Comparison of ENCODE assay signal across 24 mouse cellular contexts in genomic region chr13:42071011-42071410, GRCm38 (mm10). TPM values are rescaled to one million over a fixed set of nuclear protein-coding genes. Genes with fewer than 3 reads are reported as not detected.
DNase-seq lines count a peak whose midpoint lies in the region; ATAC-seq and TF ChIP-seq lines count a peak whose summit lies in the region.
"Had no signal": no experiment of that assay in that cellular context is flagged by ENCODE, and none has a peak within 500 bp of the region (broad histone marks: within the 10 kb centered on the region; RNA-seq: fewer than 3 reads in every experiment).

No protein-coding gene starts in this region.

- H3K27me3 ChIP-seq in CH12.LX (replicated peaks) (no peaks in the 10 kb centered on the region), MEL (ENCODE audit: control insufficient read depth in 1 of 2, insufficient read depth in 2 of 2, low read length in 2 of 2) (no peaks in the 10 kb centered on the region)
- H3K27me3 ChIP-seq in megakaryocyte, embryonic 14.5 days (replicated peaks), result no peaks in the 10 kb centered on the region
- H3K27me3 ChIP-seq in kidney, adult 2 months (replicated peaks; ENCODE audit: control insufficient read depth, insufficient read depth, low read length), result no peaks in the 10 kb centered on the region
- H3K27me3 ChIP-seq: embryonic facial prominence, embryonic 13.5 days; embryonic facial prominence, embryonic 15.5 days; forebrain, embryonic 13.5 days; forebrain, embryonic 15.5 days had no signal

- WGBS in kidney, adult 2 months, result 85% methylated on average over 6 of the region's 6 CpGs

- in situ Hi-C loops in CH12.LX (cut with MboI; ENCODE audit: low pct_ligation_motif_present, low pct_unique_long_range_greater_than_20kb, low sequenced_read_pairs), result no loop called here

- no peak for TF ChIP-seq POLR2A in CH12.LX (IDR thresholded peaks at IDR 0.05; ENCODE audit: low read depth, low read length)
- no peak for TF ChIP-seq POLR2A in MEL (IDR thresholded peaks at IDR 0.05; ENCODE audit: control insufficient read depth in 1 of 2, insufficient read depth in 1 of 2, low read depth in 1 of 2, low read length in 2 of 2, poor library complexity in 1 of 2)
- no peak for TF ChIP-seq POLR2A in kidney, adult 2 months (IDR thresholded peaks at IDR 0.05; ENCODE audit: low read depth, low read length)

- dilution Hi-C loops in CH12.LX (cut with MboI; ENCODE audit: extremely low pct_ligation_motif_present, extremely low pct_unique_long_range_greater_than_20kb, low sequenced_read_pairs), result no loop called here

- TF ChIP-seq RAD21 in CH12.LX (IDR thresholded peaks at IDR 0.05; ENCODE audit: low read depth, low read length), result no peak
- TF ChIP-seq RAD21 in MEL (IDR thresholded peaks at IDR 0.05; ENCODE audit: low read depth, low read length), result no peak

- H3K79me2 ChIP-seq in CH12.LX (replicated peaks; ENCODE audit: control insufficient read depth, extremely low read depth, insufficient read depth, poor library complexity, severe bottlenecking) (peaks cover 90% of the 10 kb centered on the region), MEL (ENCODE audit: control insufficient read depth, insufficient read depth, low read length, poor library complexity) (peaks cover 2% of the 10 kb centered on the region; the same call in 1 of the 2 replicates)

- intact Hi-C loops in gastrocnemius, postnatal 14 days (cut with DNase I; ENCODE audit: low total_unique reads), result no loop called here

- H3K27ac ChIP-seq in CH12.LX (ENCODE audit: insufficient read depth, low read depth) (no peak overlapping the region), MEL (ENCODE audit: control insufficient read depth, low read depth, low read length) (no peak overlapping the region)
- no peak overlapping the region for H3K27ac ChIP-seq in kidney, adult 2 months (ENCODE audit: insufficient read depth, low read depth, low read length)
- H3K27ac ChIP-seq: embryonic facial prominence, embryonic 13.5 days; embryonic facial prominence, embryonic 15.5 days; forebrain, embryonic 13.5 days; forebrain, embryonic 15.5 days had no signal

- H3K4me1 ChIP-seq in CH12.LX (ENCODE audit: control insufficient read depth in 1 of 2, insufficient read depth in 2 of 2) (peaks cover 27 to 79% of the 10 kb centered on the region in 2 experiments), MEL (ENCODE audit: control insufficient read depth in 1 of 2, insufficient read depth in 2 of 2, low read length in 2 of 2) (peaks cover 0 to 9% of the 10 kb centered on the region in 2 experiments; a peak in 3 of 4 replicates)
- peaks cover 98% of the 10 kb centered on the region for H3K4me1 ChIP-seq in megakaryocyte, embryonic 14.5 days
- peaks cover 5% of the 10 kb centered on the region; the same call in 1 of the 2 replicates for H3K4me1 ChIP-seq in kidney, adult 2 months (ENCODE audit: control insufficient read depth, insufficient read depth, low read length)
- H3K4me1 ChIP-seq: embryonic facial prominence, embryonic 15.5 days; forebrain, embryonic 13.5 days had no signal

- DNase-seq in CH12.LX (ENCODE audit: extremely low read depth) (no peak), MEL (ENCODE audit: low read depth, low spot score) (peak; percentile 27)
- DNase-seq in kidney, adult 2 months, result no peak
- DNase-seq in gastrocnemius, postnatal 14 days, result no peak
- DNase-seq in cerebellum, postnatal 25 days, result no peak
- DNase-seq in spleen, adult 18-20 months, result no peak
- DNase-seq: adrenal gland, adult 2 months; adrenal gland, postnatal 10 days; adrenal gland, postnatal 25 days; cerebellum, adult 11 months; cerebellum, adult 18-20 months; cerebellum, adult 8-10 months; cerebellum, adult 9-11 months; cerebellum, postnatal 14 days; embryo, embryonic 11 days; forebrain, postnatal 0 days had no signal

- no peak overlapping the region for H3K4me2 ChIP-seq in CH12.LX (ENCODE audit: insufficient read depth, low read depth, poor library complexity, severe bottlenecking)
- H3K4me2 ChIP-seq: embryonic facial prominence, embryonic 13.5 days; embryonic facial prominence, embryonic 15.5 days; forebrain, embryonic 13.5 days; forebrain, embryonic 15.5 days had no signal

- H3K9ac ChIP-seq in CH12.LX (ENCODE audit: insufficient read depth, low read depth) (no peak overlapping the region), MEL (ENCODE audit: control insufficient read depth, low read depth, low read length, poor library complexity, severe bottlenecking) (no peak overlapping the region)
- H3K9ac ChIP-seq: embryonic facial prominence, embryonic 13.5 days; embryonic facial prominence, embryonic 15.5 days; forebrain, embryonic 13.5 days; forebrain, embryonic 15.5 days; forebrain, postnatal 0 days had no signal

- peak; percentile 41 for ATAC-seq in granulocyte monocyte progenitor cell, adult 5-6 weeks (replicated peaks; ENCODE audit: poor library complexity, severe bottlenecking)
- ATAC-seq: forebrain, embryonic 13.5 days; forebrain, embryonic 15.5 days; forebrain, postnatal 0 days had no signal

- TF ChIP-seq EP300 in CH12.LX (IDR thresholded peaks at IDR 0.05; ENCODE audit: low read length) (no peak), MEL (IDR thresholded peaks at IDR 0.05; ENCODE audit: low read depth in 1 of 2, low read length in 2 of 2) (no peak)

- H3K36me3 ChIP-seq in CH12.LX (replicated peaks in 1 of 2; ENCODE audit: control insufficient read depth in 1 of 2, insufficient read depth in 1 of 2, low read length in 1 of 2) (peaks cover 79 to 95% of the 10 kb centered on the region in 2 experiments), MEL (ENCODE audit: control insufficient read depth in 1 of 2, insufficient read depth in 2 of 2, low read length in 2 of 2) (peaks cover 0 to 7% of the 10 kb centered on the region in 2 experiments; a peak in 2 of 4 replicates)
- H3K36me3 ChIP-seq in megakaryocyte, embryonic 14.5 days (replicated peaks; ENCODE audit: low read length), result peaks cover 77% of the 10 kb centered on the region
- H3K36me3 ChIP-seq in kidney, adult 2 months (ENCODE audit: control insufficient read depth, insufficient read depth, low read length), result no peaks in the 10 kb centered on the region
- H3K36me3 ChIP-seq: embryonic facial prominence, embryonic 15.5 days; forebrain, embryonic 15.5 days had no signal

- TF ChIP-seq CTCF in CH12.LX (conservative IDR thresholded peaks at IDR 0.05 in 1 of 2, IDR thresholded peaks at IDR 0.05 in 1 of 2; ENCODE audit: low read depth in 2 of 2, low read length in 2 of 2) (no peak), MEL (IDR thresholded peaks at IDR 0.05 in 2 of 3, conservative IDR thresholded peaks at IDR 0.05 in 1 of 3; ENCODE audit: control insufficient read depth in 1 of 3, insufficient read depth in 1 of 3, low read depth in 2 of 3, low read length in 3 of 3, poor library complexity in 1 of 3, severe bottlenecking in 1 of 3) (no peak)
- TF ChIP-seq CTCF in kidney, adult 2 months (conservative IDR thresholded peaks at IDR 0.05; ENCODE audit: insufficient read depth, insufficient read length, low read depth, low read length), result no peak

- H3K4me3 ChIP-seq in CH12.LX (replicated peaks in 1 of 3; ENCODE audit: low read depth in 2 of 3, low read length in 2 of 3, poor library complexity in 1 of 3) (no peak overlapping the region), MEL (ENCODE audit: control insufficient read depth in 1 of 2, insufficient read depth in 1 of 2, low read depth in 2 of 2, low read length in 2 of 2) (no peak overlapping the region)
- peak overlapping the region; percentile 70 for H3K4me3 ChIP-seq in megakaryocyte, embryonic 14.5 days (replicated peaks)
- H3K4me3 ChIP-seq in kidney, adult 2 months (ENCODE audit: insufficient read depth, low read depth, low read length), result no peak overlapping the region
- H3K4me3 ChIP-seq: embryonic facial prominence, embryonic 13.5 days; embryonic facial prominence, embryonic 15.5 days; erythroblast, embryonic 14.5 days; forebrain, embryonic 13.5 days; forebrain, embryonic 15.5 days had no signal

- H3K9me3 ChIP-seq in CH12.LX (replicated peaks; ENCODE audit: low read length), result no peaks in the 10 kb centered on the region
- H3K9me3 ChIP-seq in MEL (replicated peaks; ENCODE audit: insufficient read depth, low read length), result no peaks in the 10 kb centered on the region
- H3K9me3 ChIP-seq in megakaryocyte, embryonic 14.5 days, result no peaks in the 10 kb centered on the region
- H3K9me3 ChIP-seq: embryonic facial prominence, embryonic 13.5 days; embryonic facial prominence, embryonic 15.5 days; forebrain, embryonic 13.5 days; forebrain, embryonic 15.5 days; G1E had no signal

TF ChIP-seq in CH12.LX, 34 proteins besides CTCF, POLR2A, EP300 and RAD21:
- TF ChIP-seq BHLHE40 (IDR thresholded peaks at IDR 0.05; ENCODE audit: low read depth, low read length) (peak; percentile 46; the same call in 1 of the 2 replicates), KAT2A (IDR thresholded peaks at IDR 0.05; ENCODE audit: insufficient replicate concordance, low read length) (no peak)

TF ChIP-seq in MEL, 35 proteins besides CTCF, POLR2A, EP300 and RAD21 (continues in another document):
- no peak for TF ChIP-seq MYC (IDR thresholded peaks at IDR 0.05; ENCODE audit: low read depth, low read length)
- no peak for TF ChIP-seq MEF2A (IDR thresholded peaks at IDR 0.05; ENCODE audit: extremely low read depth, insufficient replicate concordance, low read depth, low read length, poor library complexity, severe bottlenecking)
- no peak for TF ChIP-seq MAZ (IDR thresholded peaks at IDR 0.05; ENCODE audit: low read depth, low read length)
- no peak for TF ChIP-seq HCFC1 (IDR thresholded peaks at IDR 0.05; ENCODE audit: low read depth, low read length)
- no peak for TF ChIP-seq TAL1 (IDR thresholded peaks at IDR 0.05; ENCODE audit: low read length)
- no peak for TF ChIP-seq CHD2 (IDR thresholded peaks at IDR 0.05; ENCODE audit: low read length)
- TF ChIP-seq KAT2A (conservative IDR thresholded peaks at IDR 0.05; ENCODE audit: low read depth, low read length), result no peak
- no peak for TF ChIP-seq TBP (IDR thresholded peaks at IDR 0.05; ENCODE audit: low read depth, low read length)
- no peak for TF ChIP-seq ZMIZ1 (IDR thresholded peaks at IDR 0.05; ENCODE audit: low read depth, low read length)
- peak; percentile 36; the same call in 1 of the 2 replicates for TF ChIP-seq MXI1 (IDR thresholded peaks at IDR 0.05; ENCODE audit: low read depth, low read length)
- TF ChIP-seq ZKSCAN1 (IDR thresholded peaks at IDR 0.05; ENCODE audit: low read depth, low read length), result no peak

RNA-seq across cellular contexts. Expression of gene Hivep1, which starts 19.2 kb away (rescaled TPM):
- total RNA-seq in CH12.LX (2012; rRNA removed), result 18.5 and 24.9 TPM in 2 replicates
- 7.0 and 7.5 TPM in 2 replicates for total RNA-seq in CH12.LX (2014; rRNA removed)
- polyA plus RNA-seq in CH12.LX (2012; ENCODE audit: insufficient read length, low read depth), result 46.4 and 53.3 TPM in 2 replicates
- 2.2 and 3.9 TPM in 2 replicates for total RNA-seq in MEL (2012; rRNA removed)
- polyA plus RNA-seq in MEL (2012; ENCODE audit: insufficient read depth in 1 of 2, insufficient read length in 2 of 2, low read depth in 1 of 2, low replicate concordance in 2 of 2, missing spikeins in 1 of 2), result 10 to 100 TPM in 1 of 2 experiments, not detected in 1; 15.9 TPM
- 40.4 and 52.8 TPM in 2 replicates for total RNA-seq in granulocyte monocyte progenitor cell, adult 5-6 weeks (2014; fragmentation: Nextera tagmentation)
- total RNA-seq in granulocyte monocyte progenitor cell, adult 5-6 weeks (2017), result 7.2 and 8.9 TPM in 2 replicates
- polyA plus RNA-seq in megakaryocyte, embryonic 14.5 days (2012; ENCODE audit: insufficient read depth, low replicate concordance), result 38.2 and 122 TPM in 2 replicates
- 15.6 and 17.8 TPM in 2 replicates for polyA plus RNA-seq in kidney, adult 2 months (2012; rRNA removed)
- total RNA-seq in gastrocnemius, postnatal 14 days (2021), result 10 to 100 TPM; 12.1 to 16.2 TPM

Comparison
In these comparisons a context has a peak if more than half of its experiments do, and no peak if none do; other contexts are left out.
1. Of the 35 proteins assayed by ChIP-seq in both MEL and CH12.LX: peak only in MEL: MXI1, RCOR1 and USF1; only in CH12.LX: none; in both: BHLHE40; in neither: 31.